ENCODE assay signal across 7 mouse cellular contexts in the genomic region with DNA sequence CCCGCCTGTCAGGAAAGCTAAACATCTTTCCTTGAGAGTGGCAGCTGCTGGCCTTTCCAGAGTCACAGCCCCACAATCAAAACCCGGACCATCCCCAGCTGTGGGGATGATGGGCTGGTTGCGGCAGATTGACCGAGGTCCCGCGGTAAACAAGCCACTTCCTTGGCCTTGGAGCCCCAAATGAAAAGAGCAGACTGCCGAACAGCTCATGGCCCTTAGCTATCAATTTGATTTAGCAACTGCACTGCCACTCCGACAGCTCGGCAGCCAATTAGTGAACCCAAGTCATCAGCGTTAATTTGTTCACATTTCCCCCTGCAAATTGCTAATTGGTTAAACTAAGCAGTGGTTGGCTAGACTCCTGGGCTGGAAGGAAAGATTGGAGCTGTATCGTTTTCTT.
A peak's percentile ranks its signal among the peaks of the same experiment; 100 is the strongest.
DNase-seq lines count a peak whose midpoint lies in the region; ATAC-seq and TF ChIP-seq lines count a peak whose summit lies in the region.
"Not testable (repeated sequence)": the region's sequence is repeated elsewhere in the genome, so short reads cannot be mapped to it uniquely, and the experiment has no call there.

No protein-coding gene starts in this region.

- DNase-seq in forebrain, embryonic 11.5 days (ENCODE audit: low spot score); forebrain, postnatal 0 days: not testable (repeated sequence)
- DNase-seq in hindbrain, postnatal 0 days (ENCODE audit: low spot score): peak; percentile 11
- peak; percentile 27 for DNase-seq in limb, embryonic 11.5 days (ENCODE audit: low spot score)
- DNase-seq in retina, embryonic 14.5 days (ENCODE audit: low spot score): peak; percentile 27

- H3K9ac ChIP-seq in forebrain, embryonic 11.5 days (ENCODE audit: low read length); forebrain, embryonic 13.5 days; forebrain, embryonic 15.5 days (replicated peaks); forebrain, postnatal 0 days; hindbrain, postnatal 0 days (replicated peaks; ENCODE audit: low read length); limb, embryonic 11.5 days (ENCODE audit: low read length): not testable (repeated sequence)

- H3K36me3 ChIP-seq in forebrain, embryonic 11.5 days (ENCODE audit: control insufficient read depth, insufficient read depth, low read length); forebrain, embryonic 13.5 days (ENCODE audit: poor library complexity, severe bottlenecking); forebrain, embryonic 15.5 days; forebrain, postnatal 0 days (ENCODE audit: insufficient read depth); hindbrain, postnatal 0 days (ENCODE audit: insufficient read depth, low read length); limb, embryonic 11.5 days (ENCODE audit: control insufficient read depth, insufficient read depth, low read length): not testable (repeated sequence)

- not testable (repeated sequence) for H3K27me3 ChIP-seq in forebrain, embryonic 11.5 days (ENCODE audit: control insufficient read depth, insufficient read depth, low read length); forebrain, embryonic 13.5 days; forebrain, embryonic 15.5 days; forebrain, postnatal 0 days (ENCODE audit: insufficient read depth, low read length); hindbrain, postnatal 0 days (ENCODE audit: insufficient read depth, low read length); limb, embryonic 11.5 days (ENCODE audit: control insufficient read depth, insufficient read depth, low read length)

- H3K4me1 ChIP-seq in forebrain, embryonic 11.5 days (replicated peaks; ENCODE audit: control insufficient read depth, insufficient read depth, low read length); forebrain, embryonic 13.5 days; forebrain, embryonic 15.5 days; forebrain, postnatal 0 days (ENCODE audit: insufficient read depth); hindbrain, postnatal 0 days (ENCODE audit: insufficient read depth, low read length); limb, embryonic 11.5 days (ENCODE audit: control insufficient read depth, insufficient read depth, low read length): not testable (repeated sequence)

- TF ChIP-seq CTCF in forebrain, postnatal 0 days (IDR thresholded peaks at IDR 0.05; ENCODE audit: low read depth); hindbrain, postnatal 0 days (IDR thresholded peaks at IDR 0.05; ENCODE audit: low read depth): not testable (repeated sequence)

- not testable (repeated sequence) for H3K27ac ChIP-seq in forebrain, embryonic 11.5 days (ENCODE audit: low read depth, low read length); forebrain, embryonic 13.5 days; forebrain, postnatal 0 days (ENCODE audit: low read depth, low read length); hindbrain, postnatal 0 days; limb, embryonic 11.5 days (replicated peaks; ENCODE audit: low read depth, low read length)
- H3K27ac ChIP-seq in forebrain, embryonic 15.5 days (replicated peaks): 0 out of 2 replicates have a peak overlapping the region, but pooled peaks have one; percentile 43

- WGBS in forebrain, embryonic 11.5 days: 69% methylated on average over 10 of the region's 11 CpGs
- WGBS in forebrain, embryonic 13.5 days: 56% methylated on average over 10 of the region's 11 CpGs
- WGBS in forebrain, embryonic 15.5 days: 43% methylated on average over 10 of the region's 11 CpGs
- 45% methylated on average over 10 of the region's 11 CpGs for WGBS in forebrain, postnatal 0 days
- WGBS in hindbrain, postnatal 0 days: 76% methylated on average over 10 of the region's 11 CpGs
- 46% methylated on average over 10 of the region's 11 CpGs for WGBS in limb, embryonic 11.5 days

- H3K4me2 ChIP-seq in forebrain, embryonic 11.5 days (ENCODE audit: low read depth, low read length, severe bottlenecking); forebrain, postnatal 0 days (ENCODE audit: low read depth); hindbrain, postnatal 0 days (ENCODE audit: low read depth, low read length); limb, embryonic 11.5 days (ENCODE audit: low read depth, severe bottlenecking): not testable (repeated sequence)
- H3K4me2 ChIP-seq in forebrain, embryonic 13.5 days: peak overlapping the region; percentile 27; the same call in 1 of the 2 replicates
- H3K4me2 ChIP-seq in forebrain, embryonic 15.5 days (replicated peaks): peak overlapping the region; percentile 28; the same call in 1 of the 2 replicates

- H3K9me3 ChIP-seq in forebrain, embryonic 11.5 days (ENCODE audit: control insufficient read depth, low read length); forebrain, embryonic 13.5 days (replicated peaks); forebrain, embryonic 15.5 days; forebrain, postnatal 0 days (ENCODE audit: low read length); hindbrain, postnatal 0 days (ENCODE audit: low read length); limb, embryonic 11.5 days (ENCODE audit: control insufficient read depth, low read length): not testable (repeated sequence)

- H3K4me3 ChIP-seq in forebrain, embryonic 11.5 days (ENCODE audit: low read depth, low read length); forebrain, embryonic 13.5 days; forebrain, embryonic 15.5 days; forebrain, postnatal 0 days (ENCODE audit: low read depth, low read length); hindbrain, postnatal 0 days (ENCODE audit: low read length); limb, embryonic 11.5 days (ENCODE audit: low read depth, low read length): not testable (repeated sequence)

- peak; percentile 51 for ATAC-seq in forebrain, embryonic 11.5 days (replicated peaks; ENCODE audit: low FRiP score)
- ATAC-seq in forebrain, embryonic 13.5 days: peak; percentile 78
- ATAC-seq in forebrain, embryonic 15.5 days (replicated peaks): peak; percentile 80
- ATAC-seq in forebrain, postnatal 0 days: peak; percentile 51; the same call in 1 of the 2 replicates
- not testable (repeated sequence) for ATAC-seq in hindbrain, postnatal 0 days; limb, embryonic 11.5 days (ENCODE audit: insufficient number of reproducible peaks, low FRiP score, low TSS enrichment, low read depth)
